Mouse (Mus musculus) lung, adult 2 months (tissue): ENCODE data around the gene Top3a.

Experiments
- CTCF ChIP-seq: fragments of 200-500 bp; IDR thresholded peaks from 2 replicates; pipeline ENCODE4 v1.5.1; 2011; ENCODE audit warnings: mild to moderate bottlenecking, low read length, control low read depth; ENCODE audit not compliant: insufficient read depth
- POLR2A ChIP-seq: fragments of 200-500 bp; IDR thresholded peaks from 2 replicates; pipeline ENCODE4 v1.6.1; 2011; ENCODE audit warnings: low read depth, mild to moderate bottlenecking, control low read depth, low read length, borderline replicate concordance; ENCODE audit errors: extremely low read depth

DNA sequence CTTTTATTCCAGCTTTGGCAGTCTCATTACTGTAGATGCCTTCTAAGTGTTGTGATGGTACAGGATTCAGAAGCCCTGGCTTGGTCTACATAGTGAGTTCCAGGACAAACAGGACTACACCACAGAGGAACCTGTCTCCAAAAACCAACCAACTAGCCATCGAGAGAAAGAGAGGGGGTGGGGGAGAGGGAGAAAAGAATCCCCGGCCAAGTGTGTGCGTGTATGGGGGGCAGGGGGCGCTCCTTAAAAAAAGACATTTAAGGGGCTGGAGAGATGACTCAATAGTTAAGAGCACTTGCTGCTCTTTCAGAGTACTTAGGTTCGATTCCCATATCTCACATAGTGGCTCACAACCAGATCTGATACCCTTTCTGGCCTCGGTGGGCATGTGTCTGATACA, 1.6 kb downstream of the Top3a start:
- no peak for TF ChIP-seq CTCF
- no peak for TF ChIP-seq POLR2A
